Mouse (Mus musculus) c-Kit-positive CD71-negative TER-119-negative erythroid progenitor cells, embryonic 14.5 days (primary cell): ENCODE data around the gene Ccdc148.

Source experiments
- DNase-seq: peaks from one replicate; pipeline ENCODE4 v3.0.0-alpha.2; 2013; ENCODE audit warnings: low read depth

Gene Ccdc148

GRCm38 (mm10) chr2:58778986-58779495 lies 381.4 kb downstream of the Ccdc148 start:
- DNase-seq: no peak

GRCm38 (mm10) chr2:58773833-58774232 lies 386.6 kb downstream of the Ccdc148 start:
- DNase-seq: no peak
